Mouse (Mus musculus) midbrain, embryonic 11.5 days (tissue): Measurements from ENCODE around the gene Adam15. TPM values are rescaled to one million over a fixed set of nuclear protein-coding genes. Genes with fewer than 3 reads are reported as not detected.

ENCODE experiments used
- ATAC-seq: fragments of 200-750 bp; cut with Nextera tagmentation; 2 replicates; pipeline ENCODE4 v1.8.0; 2017; ENCODE audit warnings: moderate TSS enrichment, moderate library complexity; ENCODE audit not compliant: low FRiP score
- DNase-seq: peaks from one replicate; pipeline ENCODE4 v3.0.0; 2015; ENCODE audit warnings: low spot score; ENCODE audit errors: missing footprints
- H3K27ac ChIP-seq: fragments of 300-500 bp; sonication (generic); 2 replicates; pipeline ENCODE4 v1.5.1; 2014; ENCODE audit warnings: low read depth, low read length
- H3K27me3 ChIP-seq: fragments of 300-500 bp; sonication (generic); 2 replicates; pipeline ENCODE4 v1.6.1; 2014; ENCODE audit warnings: mild to moderate bottlenecking, low read length, moderate library complexity, mixed read lengths; ENCODE audit not compliant: control insufficient read depth, insufficient read depth
- H3K36me3 ChIP-seq: fragments of 300-500 bp; sonication (generic); 2 replicates; pipeline ENCODE4 v1.6.1; 2014; ENCODE audit warnings: mild to moderate bottlenecking, low read length, moderate library complexity, mixed read lengths; ENCODE audit not compliant: control insufficient read depth, insufficient read depth
- H3K4me1 ChIP-seq: fragments of 300-500 bp; sonication (generic); 2 replicates; pipeline ENCODE4 v1.6.1; 2014; ENCODE audit warnings: low read length; ENCODE audit not compliant: control insufficient read depth, insufficient read depth
- H3K4me2 ChIP-seq: fragments of 300-500 bp; sonication (generic); 2 replicates; pipeline ENCODE4 v1.6.1; 2014; ENCODE audit warnings: mild to moderate bottlenecking, moderate library complexity
- H3K4me3 ChIP-seq: fragments of 300-500 bp; sonication (generic); 2 replicates; pipeline ENCODE4 v1.5.1; 2014; ENCODE audit warnings: low read depth, low read length
- H3K9ac ChIP-seq: fragments of 300-500 bp; sonication (generic); 2 replicates; pipeline ENCODE4 v1.6.1; 2014; ENCODE audit warnings: low read length
- H3K9me3 ChIP-seq: fragments of 300-500 bp; sonication (generic); 2 replicates; pipeline ENCODE4 v1.6.1; 2016; ENCODE audit warnings: low read length; ENCODE audit not compliant: control insufficient read depth
- whole genome bisulfite sequencing: fragments of 180-500 bp; shearing (Covaris S2); extraction: QIAGEN DNeasy Blood & Tissue Kit; methylation state at CpG from one replicate; pipeline ENCODE4 v1.1.7; 2014; 5-methylcytosine and 5-hydroxymethylcytosine counted together
- polyA plus RNA-seq: library from polyadenylated mRNA; unstranded; fragments of >200 nt; fragmentation: Nextera tagmentation; extraction: Ambion mirVana; gene quantifications from 2 replicates; pipeline ENCODE4 v1.2.1, GENCODE M21; 2014

The Adam15 gene
- polyA plus RNA-seq, result 17.0 and 18.7 TPM in 2 replicates

GRCm38 (mm10) chr3:89349869-89350501 is at the start of gene Adam15:
Adam15 (minus strand) TSS chr3:89349996.
- WGBS, result 2% methylated on average over 47 of the region's 59 CpGs

DNA sequence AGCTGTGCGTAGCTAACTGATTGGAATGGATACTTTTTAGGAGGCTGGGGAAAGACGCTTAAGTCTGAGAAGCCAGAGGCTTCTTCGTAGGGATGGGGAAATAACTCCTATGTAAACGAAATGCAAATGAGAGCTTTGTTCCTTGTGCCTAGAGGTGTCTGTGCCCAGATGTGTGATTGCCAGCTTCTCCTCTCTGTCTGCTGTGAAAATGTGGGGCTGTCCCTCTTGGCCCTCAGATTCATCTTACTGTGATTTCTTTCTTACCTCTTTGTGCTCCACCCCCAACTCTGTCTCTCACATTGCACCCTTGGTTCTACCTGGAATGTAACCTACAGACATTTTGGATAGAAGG is 46.8 kb upstream of the Adam15 start:
- Histone ChIP-seq H3K4me3 (peak overlapping the region; percentile 42; the same call in 1 of the 2 replicates), H3K9me3 (no peaks in the 10 kb centered on the region), H3K9ac (peak overlapping the region; percentile 50; the same call in 1 of the 2 replicates), H3K27ac (no peak overlapping the region), H3K36me3 (no peaks in the 10 kb centered on the region), H3K27me3 (peaks cover 10% of the 10 kb centered on the region), H3K4me1 (peaks cover 33% of the 10 kb centered on the region), H3K4me2 (peak overlapping the region; percentile 84)
- DNase-seq (no peak), ATAC-seq (no peak)
- WGBS, result 3% methylated on average over 4 of the region's 4 CpGs

More at GRCm38 (mm10) chr3:89349869-89350501, at the start of gene Adam15:
- peak; percentile 100 for DNase-seq
- Histone ChIP-seq H3K27ac (no peak within 1 kb of the TSS; the same call in 1 of the 2 replicates), H3K9me3 (no peaks in the 10 kb centered on the region), H3K27me3 (peaks cover 10% of the 10 kb centered on the region), H3K9ac (peak within 1 kb of the TSS; percentile 56), H3K4me3 (peak within 1 kb of the TSS; percentile 57), H3K36me3 (no peaks in the 10 kb centered on the region), H3K4me2 (peak within 1 kb of the TSS; percentile 95), H3K4me1 (peaks cover 13% of the 10 kb centered on the region)
- peak; percentile 93 for ATAC-seq

DNA sequence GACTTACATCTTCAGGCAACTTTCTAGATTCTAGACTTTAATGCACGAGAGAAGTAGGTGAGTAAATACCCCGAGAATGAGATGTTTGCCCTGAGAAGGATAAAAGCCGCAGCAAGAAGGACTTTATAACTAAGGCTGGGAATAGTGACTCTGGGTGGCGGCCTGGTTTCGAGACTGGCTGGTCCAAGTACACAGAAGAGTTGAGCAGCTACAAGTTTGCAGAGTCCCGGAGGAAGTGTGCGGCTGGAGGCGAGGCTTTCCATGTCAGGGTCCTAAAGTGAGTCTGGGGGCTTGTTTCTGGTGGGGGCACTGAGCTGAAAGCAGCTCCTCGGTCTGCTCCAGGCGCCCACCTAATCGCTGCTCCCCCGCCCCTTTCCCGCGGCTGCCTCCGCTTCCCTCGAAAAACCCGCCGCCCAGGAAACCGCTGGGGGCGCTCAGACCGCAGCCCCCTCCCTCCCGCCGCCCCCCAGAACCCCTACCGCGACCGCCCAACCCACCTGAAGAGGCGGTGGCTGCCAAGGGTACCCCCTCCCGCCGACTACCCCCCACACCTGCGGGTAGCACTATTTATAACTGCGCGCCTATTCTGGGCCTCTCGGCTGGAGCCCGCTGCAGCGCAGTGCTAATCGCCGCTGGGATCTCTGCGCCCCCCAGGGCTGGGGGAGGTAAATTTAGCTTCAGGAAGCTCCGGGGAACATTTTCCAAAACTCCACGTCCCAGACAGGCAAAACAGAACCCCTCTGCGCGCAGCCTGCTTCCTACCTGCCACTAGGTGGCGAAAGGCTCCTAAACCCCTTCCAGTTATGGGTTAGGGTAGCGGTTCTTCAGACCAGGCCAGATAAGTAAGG is 46.2 kb upstream of the Adam15 start:
- WGBS, result under 1% methylated on average over 44 of the region's 44 CpGs
- peak overlapping the region; percentile 84 for H3K4me2 ChIP-seq
- peaks cover 12% of the 10 kb centered on the region for H3K27me3 ChIP-seq
- DNase-seq, result peak; percentile 94
- H3K36me3 ChIP-seq, result no peaks in the 10 kb centered on the region
- H3K4me1 ChIP-seq, result peaks cover 38% of the 10 kb centered on the region
- ATAC-seq, result no peak
- H3K4me3 ChIP-seq, result peak overlapping the region; percentile 42
- H3K9me3 ChIP-seq, result no peaks in the 10 kb centered on the region
- H3K9ac ChIP-seq, result peak overlapping the region; percentile 50
- H3K27ac ChIP-seq, result no peak overlapping the region

DNA sequence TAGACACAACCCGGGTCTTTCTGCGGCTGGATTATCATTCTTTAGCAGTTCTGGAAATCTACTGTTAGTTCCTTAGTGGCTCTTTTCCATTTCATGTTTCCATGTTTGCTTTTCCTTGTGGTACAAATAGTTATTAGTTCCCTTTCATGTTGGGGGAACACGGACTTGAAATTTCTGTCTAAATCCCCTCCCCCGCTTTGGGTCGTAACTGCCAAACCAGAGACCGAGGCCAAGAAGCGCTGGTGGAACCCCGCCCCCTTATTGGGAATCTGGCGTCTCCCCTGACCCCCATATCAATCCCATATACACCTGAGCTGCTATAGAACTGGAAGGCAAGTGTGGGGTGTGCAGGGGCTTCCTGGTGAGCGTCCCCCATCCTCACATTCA is 45.6 kb upstream of the Adam15 start:
- H3K36me3 ChIP-seq, result no peaks in the 10 kb centered on the region
- ATAC-seq (no peak), DNase-seq (peak; percentile 87)
- H3K9ac ChIP-seq, result no peak overlapping the region; the same call in 1 of the 2 replicates
- peak overlapping the region; percentile 84 for H3K4me2 ChIP-seq
- no peaks in the 10 kb centered on the region for H3K9me3 ChIP-seq
- H3K27me3 ChIP-seq, result peaks cover 16% of the 10 kb centered on the region
- no peak overlapping the region for H3K27ac ChIP-seq
- 2% methylated on average over 10 of the region's 10 CpGs for WGBS
- peaks cover 41% of the 10 kb centered on the region for H3K4me1 ChIP-seq
- peak overlapping the region; percentile 42 for H3K4me3 ChIP-seq

- Histone ChIP-seq H3K27me3 (peaks cover 16% of the 10 kb centered on the region), H3K4me1 (peaks cover 41% of the 10 kb centered on the region), H3K4me3 (peak overlapping the region; percentile 42), H3K27ac (no peak overlapping the region), H3K9me3 (no peaks in the 10 kb centered on the region), H3K36me3 (no peaks in the 10 kb centered on the region), H3K9ac (peak overlapping the region; percentile 53), H3K4me2 (peak overlapping the region; percentile 84)
- peak; percentile 96 for DNase-seq
- WGBS, result 0% methylated on average over 12 of the region's 12 CpGs
- peak; percentile 25 for ATAC-seq
Observed at GRCm38 (mm10) chr3:89394894-89395256, 45.1 kb upstream of the Adam15 start.

- under 1% methylated on average over 42 of the region's 42 CpGs for WGBS
- peak within 1 kb of the TSS; percentile 53 for H3K9ac ChIP-seq
- H3K9me3 ChIP-seq, result no peaks in the 10 kb centered on the region
- peaks cover 41% of the 10 kb centered on the region for H3K4me1 ChIP-seq
- H3K4me3 ChIP-seq, result peak within 1 kb of the TSS; percentile 42
- DNase-seq, result peak; percentile 98
- H3K27ac ChIP-seq, result peak within 1 kb of the TSS; percentile 62; the same call in 1 of the 2 replicates
- no peaks in the 10 kb centered on the region for H3K36me3 ChIP-seq
- H3K4me2 ChIP-seq, result peak within 1 kb of the TSS; percentile 84
- ATAC-seq, result peak; percentile 53
- H3K27me3 ChIP-seq, result peaks cover 16% of the 10 kb centered on the region
Observed at GRCm38 (mm10) chr3:89394006-89394893, 44.5 kb upstream of the Adam15 start, which contains the start of gene Zbtb7b. Zbtb7b (minus strand) TSS chr3:89394776.

GRCm38 (mm10) chr3:89393605-89394004 is 43.8 kb upstream of the Adam15 start:
- peaks cover 16% of the 10 kb centered on the region for H3K27me3 ChIP-seq
- peak; percentile 95 for ATAC-seq
- WGBS, result 1% methylated on average over 15 of the region's 15 CpGs
- H3K9me3 ChIP-seq, result no peaks in the 10 kb centered on the region
- peak overlapping the region; percentile 62; the same call in 1 of the 2 replicates for H3K27ac ChIP-seq
- no peaks in the 10 kb centered on the region for H3K36me3 ChIP-seq
- peak overlapping the region; percentile 84 for H3K4me2 ChIP-seq
- no peak for DNase-seq
- peak overlapping the region; percentile 53 for H3K9ac ChIP-seq
- peaks cover 41% of the 10 kb centered on the region for H3K4me1 ChIP-seq
- peak overlapping the region; percentile 44 for H3K4me3 ChIP-seq

DNA sequence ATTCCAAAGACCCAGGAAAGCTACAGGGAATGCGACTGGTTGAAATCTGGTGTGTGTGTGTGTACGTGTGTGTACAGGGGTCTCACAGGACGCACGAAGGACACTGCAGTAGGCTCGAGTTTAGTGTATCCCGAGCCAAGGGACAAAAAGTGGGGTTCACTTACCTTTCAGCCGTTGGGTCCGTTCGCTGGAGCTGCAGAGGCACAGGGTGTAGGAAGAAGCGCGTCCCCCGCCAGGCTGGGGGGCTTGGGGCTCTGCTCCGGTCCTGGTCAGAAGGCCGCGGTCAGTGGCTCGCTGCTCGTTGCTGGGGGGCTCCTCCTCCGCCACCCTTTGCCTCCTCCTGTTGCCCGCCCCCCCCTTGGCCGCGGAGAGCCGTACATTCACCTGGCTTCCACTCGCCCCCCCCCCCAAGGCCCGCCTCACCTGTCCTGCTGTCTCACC is 43.1 kb upstream of the Adam15 start:
- ATAC-seq (no peak), DNase-seq (peak; percentile 92)
- under 1% methylated on average over 14 of the region's 24 CpGs for WGBS
- H3K4me1 ChIP-seq, result peaks cover 41% of the 10 kb centered on the region
- no peak overlapping the region for H3K27ac ChIP-seq
- no peaks in the 10 kb centered on the region for H3K9me3 ChIP-seq
- peak overlapping the region; percentile 44 for H3K4me3 ChIP-seq
- H3K27me3 ChIP-seq, result peaks cover 16% of the 10 kb centered on the region
- H3K4me2 ChIP-seq, result peak overlapping the region; percentile 84
- peak overlapping the region; percentile 27; the same call in 1 of the 2 replicates for H3K9ac ChIP-seq
- no peaks in the 10 kb centered on the region for H3K36me3 ChIP-seq
